12 mouse cellular contexts compared by ENCODE assay signal in genomic region chr8:90906922-90907321, GRCm38 (mm10).
DNase-seq lines count a peak whose midpoint lies in the region; ATAC-seq and TF ChIP-seq lines count a peak whose summit lies in the region.
"Had no signal": no experiment of that assay in that cellular context is flagged by ENCODE, and none has a peak within 500 bp of the region (broad histone marks: within the 10 kb centered on the region; RNA-seq: fewer than 3 reads in every experiment).

No protein-coding gene starts in this region.

- no peak for TF ChIP-seq POLR2A in heart, adult 2 months (IDR thresholded peaks at IDR 0.05; ENCODE audit: insufficient read depth, low read depth, low read length)

- H3K4me2 ChIP-seq in lung, embryonic 14.5 days, result peak overlapping the region; percentile 96
- peak overlapping the region; percentile 68 for H3K4me2 ChIP-seq in hindbrain, embryonic 16.5 days (ENCODE audit: low read length)
- peak overlapping the region; percentile 98 for H3K4me2 ChIP-seq in midbrain, postnatal 0 days (ENCODE audit: low read depth, low read length, poor library complexity, severe bottlenecking)
- no peak overlapping the region for H3K4me2 ChIP-seq in forebrain, embryonic 11.5 days (ENCODE audit: low read depth, low read length, severe bottlenecking)

- no peak for TF ChIP-seq CTCF in heart, adult 2 months (IDR thresholded peaks at IDR 0.05)
- TF ChIP-seq CTCF in lung, embryonic 14.5 days (IDR thresholded peaks at IDR 0.05; ENCODE audit: low read depth), result no peak
- no peak for TF ChIP-seq CTCF in midbrain, postnatal 0 days (IDR thresholded peaks at IDR 0.05)

- no peaks in the 10 kb centered on the region for H3K36me3 ChIP-seq in heart, adult 2 months (ENCODE audit: control insufficient read depth, insufficient read depth, low read length)
- no peaks in the 10 kb centered on the region for H3K36me3 ChIP-seq in lung, embryonic 14.5 days (ENCODE audit: insufficient read depth)
- H3K36me3 ChIP-seq in hindbrain, embryonic 16.5 days (ENCODE audit: control insufficient read depth, insufficient read depth, low read length), result no peaks in the 10 kb centered on the region
- H3K36me3 ChIP-seq in midbrain, postnatal 0 days (ENCODE audit: insufficient read depth, low read length), result no peaks in the 10 kb centered on the region
- no peaks in the 10 kb centered on the region for H3K36me3 ChIP-seq in forebrain, embryonic 11.5 days (ENCODE audit: control insufficient read depth, insufficient read depth, low read length)
- H3K36me3 ChIP-seq: embryonic facial prominence, embryonic 13.5 days had no signal

- DNase-seq in heart, adult 2 months, result no peak
- no peak for DNase-seq in heart, adult 9 months (ENCODE audit: low spot score in 2 of 2)
- DNase-seq in lung, embryonic 14.5 days, result no peak
- DNase-seq in lung, postnatal 10 days, result no peak
- no peak for DNase-seq in midbrain, postnatal 0 days (ENCODE audit: low spot score)
- no peak for DNase-seq in forebrain, embryonic 11.5 days (ENCODE audit: low spot score)
- DNase-seq: adrenal gland, postnatal 14 days; cerebellum, adult 2 months; lung, adult 2 months had no signal

- no peaks in the 10 kb centered on the region for H3K79me2 ChIP-seq in heart, adult 2 months (replicated peaks; ENCODE audit: control insufficient read depth, insufficient read depth, low read length)

- H3K27ac ChIP-seq in heart, adult 2 months, result peak overlapping the region; percentile 80; the same call in 1 of the 2 replicates
- H3K27ac ChIP-seq in lung, embryonic 14.5 days (ENCODE audit: low read depth), result no peak overlapping the region
- H3K27ac ChIP-seq in hindbrain, embryonic 16.5 days (ENCODE audit: low read depth, low read length), result no peak overlapping the region
- H3K27ac ChIP-seq in midbrain, postnatal 0 days (ENCODE audit: low read depth, low read length), result no peak overlapping the region; the same call in 1 of the 2 replicates
- H3K27ac ChIP-seq in forebrain, embryonic 11.5 days (ENCODE audit: low read depth, low read length), result no peak overlapping the region
- H3K27ac ChIP-seq: embryonic facial prominence, embryonic 13.5 days had no signal

- intact Hi-C loops in heart, adult 2 months (cut with DNase I), result loop anchor here (1.0 kb wide), 1 partner anchor 79 kb away; the partner anchor contains the start of gene Chd9

- no peaks in the 10 kb centered on the region for H3K27me3 ChIP-seq in heart, adult 2 months (ENCODE audit: control insufficient read depth, insufficient read depth, low read length)
- H3K27me3 ChIP-seq in lung, embryonic 14.5 days (ENCODE audit: insufficient read depth, low read length), result no peaks in the 10 kb centered on the region
- no peaks in the 10 kb centered on the region for H3K27me3 ChIP-seq in hindbrain, embryonic 16.5 days (replicated peaks; ENCODE audit: control insufficient read depth, insufficient read depth, low read length)
- no peaks in the 10 kb centered on the region for H3K27me3 ChIP-seq in midbrain, postnatal 0 days (ENCODE audit: insufficient read depth, low read length)
- no peaks in the 10 kb centered on the region for H3K27me3 ChIP-seq in forebrain, embryonic 11.5 days (ENCODE audit: control insufficient read depth, insufficient read depth, low read length)
- H3K27me3 ChIP-seq: embryonic facial prominence, embryonic 13.5 days had no signal

- H3K4me3 ChIP-seq in heart, adult 2 months, result no peak overlapping the region; the same call in 1 of the 2 replicates
- no peak overlapping the region for H3K4me3 ChIP-seq in lung, embryonic 14.5 days (ENCODE audit: low read depth, low read length)
- H3K4me3 ChIP-seq in hindbrain, embryonic 16.5 days (ENCODE audit: low read length), result no peak overlapping the region; the same call in 1 of the 2 replicates
- peak overlapping the region; percentile 81; the same call in 1 of the 2 replicates for H3K4me3 ChIP-seq in midbrain, postnatal 0 days (ENCODE audit: low read depth, low read length)
- no peak overlapping the region for H3K4me3 ChIP-seq in forebrain, embryonic 11.5 days (ENCODE audit: low read depth, low read length)

- peaks cover 3% of the 10 kb centered on the region for H3K4me1 ChIP-seq in heart, adult 2 months (ENCODE audit: control insufficient read depth, insufficient read depth, low read length)
- no peaks in the 10 kb centered on the region for H3K4me1 ChIP-seq in lung, embryonic 14.5 days (ENCODE audit: insufficient read depth)
- peaks cover 5% of the 10 kb centered on the region; the same call in 1 of the 2 replicates for H3K4me1 ChIP-seq in hindbrain, embryonic 16.5 days (ENCODE audit: control insufficient read depth, insufficient read depth, low read depth, low read length)
- no peaks in the 10 kb centered on the region for H3K4me1 ChIP-seq in midbrain, postnatal 0 days (ENCODE audit: insufficient read depth, low read length)
- H3K4me1 ChIP-seq in forebrain, embryonic 11.5 days (replicated peaks; ENCODE audit: control insufficient read depth, insufficient read depth, low read length), result peaks cover 5% of the 10 kb centered on the region; the same call in 1 of the 2 replicates

- no peaks in the 10 kb centered on the region for H3K9me3 ChIP-seq in lung, embryonic 14.5 days (ENCODE audit: low read depth, low read length)
- H3K9me3 ChIP-seq in hindbrain, embryonic 16.5 days (ENCODE audit: control insufficient read depth, low read length), result no peaks in the 10 kb centered on the region
- H3K9me3 ChIP-seq in midbrain, postnatal 0 days (ENCODE audit: low read length), result no peaks in the 10 kb centered on the region
- no peaks in the 10 kb centered on the region for H3K9me3 ChIP-seq in forebrain, embryonic 11.5 days (ENCODE audit: control insufficient read depth, low read length)
- H3K9me3 ChIP-seq: embryonic facial prominence, embryonic 13.5 days had no signal

- no peak for ATAC-seq in lung, embryonic 14.5 days (ENCODE audit: insufficient read depth)
- ATAC-seq in hindbrain, embryonic 16.5 days, result no peak
- ATAC-seq in midbrain, postnatal 0 days (ENCODE audit: low FRiP score), result no peak
- ATAC-seq in forebrain, embryonic 11.5 days (replicated peaks; ENCODE audit: low FRiP score), result no peak
- no peak for ATAC-seq in erythroid progenitor cell, adult 5-6 weeks (replicated peaks; ENCODE audit: low FRiP score, poor library complexity, severe bottlenecking)

- H3K9ac ChIP-seq in heart, adult 2 months (ENCODE audit: low read depth, low read length), result no peak overlapping the region
- no peak overlapping the region for H3K9ac ChIP-seq in lung, embryonic 14.5 days
- no peak overlapping the region for H3K9ac ChIP-seq in hindbrain, embryonic 16.5 days (ENCODE audit: low read depth, low read length)
- H3K9ac ChIP-seq in midbrain, postnatal 0 days (replicated peaks; ENCODE audit: low read length, poor library complexity, severe bottlenecking), result no peak overlapping the region
- no peak overlapping the region for H3K9ac ChIP-seq in forebrain, embryonic 11.5 days (ENCODE audit: low read length)

- no peak for TF ChIP-seq EP300 in heart, adult 2 months (IDR thresholded peaks at IDR 0.05; ENCODE audit: insufficient read depth, low read depth, low read length)

- WGBS in heart, adult 2 months, result 93% methylated on average over 4 of the region's 4 CpGs
- WGBS in lung, embryonic 14.5 days, result 86% methylated on average over 4 of the region's 4 CpGs
- WGBS in hindbrain, embryonic 16.5 days, result 92% methylated on average over 4 of the region's 4 CpGs
- WGBS in midbrain, postnatal 0 days, result 92% methylated on average over 4 of the region's 4 CpGs
- WGBS in forebrain, embryonic 11.5 days, result 89% methylated on average over 4 of the region's 4 CpGs
